Mouse (Mus musculus): ENCODE data around the gene Mgat5.

Gene Mgat5

DNA sequence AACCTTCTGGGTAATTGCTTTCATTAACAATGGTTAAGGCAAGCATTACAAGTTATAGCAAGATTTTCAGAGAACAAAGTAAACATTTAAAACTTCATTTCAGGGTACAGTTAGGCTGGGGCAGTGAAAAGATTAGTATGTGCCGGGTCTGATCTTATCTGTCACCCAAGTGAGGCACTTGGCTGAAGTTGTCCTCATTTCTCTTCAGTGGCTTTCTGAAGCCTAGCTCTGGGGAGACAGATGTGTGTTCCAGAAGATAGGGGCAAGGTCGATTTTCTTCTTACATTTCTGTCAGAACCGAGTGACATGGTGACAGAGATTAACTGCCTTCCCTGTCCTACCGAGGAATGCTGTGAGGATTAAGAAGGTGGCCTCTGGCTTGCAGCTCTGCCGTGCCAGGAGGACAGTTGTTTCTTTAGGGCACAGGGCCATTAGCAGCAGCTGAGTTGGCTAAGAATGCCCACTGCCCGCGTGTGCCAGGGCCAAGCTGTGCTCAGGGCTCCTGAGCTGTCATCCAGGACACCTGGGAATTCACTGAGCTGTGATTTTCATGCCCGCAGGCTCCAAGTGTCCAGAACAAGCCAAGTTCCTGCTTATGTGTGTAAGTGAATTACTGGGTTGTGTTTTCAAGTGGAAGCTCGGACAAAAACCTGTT is 134.1 kb downstream of the Mgat5 start:
- no peak for DNase-seq (ENCODE audit: low spot score)

DNA sequence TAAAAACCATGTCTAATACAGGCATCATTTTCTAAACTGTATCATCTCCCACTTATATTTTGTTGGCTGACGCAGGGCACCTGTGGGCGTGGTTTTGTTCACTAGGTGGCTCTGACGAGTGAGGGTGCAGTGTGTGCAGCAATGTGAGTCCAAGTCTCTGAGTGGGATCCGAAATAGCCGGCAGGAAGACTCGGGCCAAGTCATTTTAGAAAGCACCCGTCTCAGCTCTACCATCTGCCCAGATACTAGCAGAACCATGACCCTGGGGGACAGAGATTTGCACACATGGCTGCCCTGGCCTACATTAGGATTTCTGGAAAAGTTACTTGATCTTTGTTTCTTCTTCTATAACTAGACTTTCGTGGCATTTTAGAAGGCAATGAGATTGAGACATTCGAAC is 135.5 kb downstream of the Mgat5 start:
- DNase-seq (ENCODE audit: low spot score), result no peak

DNA sequence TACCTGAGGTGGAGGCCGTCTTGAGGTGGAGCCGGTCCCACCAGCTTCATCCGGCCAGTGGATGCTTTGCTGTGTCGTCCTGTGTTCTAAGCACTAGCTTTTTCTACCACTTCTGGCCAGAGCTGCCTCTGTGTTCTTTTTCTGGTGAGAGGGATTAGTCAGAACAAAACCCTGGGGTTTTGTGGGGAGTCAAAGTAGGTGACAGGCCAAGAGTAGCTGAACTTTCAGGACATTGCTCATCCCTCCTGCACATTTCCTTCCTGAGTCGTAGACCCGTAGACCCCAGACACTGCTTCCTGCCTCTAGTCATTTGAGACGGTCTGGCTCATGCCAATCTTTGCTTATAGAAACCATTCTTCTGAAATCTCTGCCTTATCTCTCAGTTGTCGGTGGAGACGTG is 140.1 kb downstream of the Mgat5 start:
- no peak for DNase-seq (ENCODE audit: low spot score)

DNA sequence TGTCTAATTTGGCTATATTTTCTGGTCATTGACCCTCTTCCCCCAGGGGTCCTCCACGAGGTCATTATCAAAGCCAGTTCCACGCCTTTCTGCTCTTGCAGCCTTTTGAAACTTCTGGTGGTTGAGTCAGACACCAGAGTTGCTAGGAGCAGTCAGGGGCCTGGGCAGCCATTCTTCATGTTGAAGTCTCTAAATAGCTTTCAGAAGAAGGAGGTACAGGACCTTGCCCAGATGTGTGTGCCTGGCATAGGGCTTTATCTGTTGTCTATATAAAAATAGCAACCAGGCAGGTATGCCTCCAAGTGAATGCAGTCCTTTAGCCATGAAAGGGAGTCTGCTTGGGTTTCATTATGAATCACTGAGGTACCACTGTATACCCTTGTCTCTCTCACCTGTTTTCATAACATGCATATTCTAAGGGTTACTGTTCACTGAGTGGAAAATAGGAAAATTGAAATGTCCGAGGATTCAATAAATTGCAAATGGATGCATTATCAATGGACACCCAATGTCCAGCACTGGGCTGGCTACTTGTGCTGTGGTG is 141.9 kb downstream of the Mgat5 start:
- no peak for DNase-seq (ENCODE audit: low spot score)

DNA sequence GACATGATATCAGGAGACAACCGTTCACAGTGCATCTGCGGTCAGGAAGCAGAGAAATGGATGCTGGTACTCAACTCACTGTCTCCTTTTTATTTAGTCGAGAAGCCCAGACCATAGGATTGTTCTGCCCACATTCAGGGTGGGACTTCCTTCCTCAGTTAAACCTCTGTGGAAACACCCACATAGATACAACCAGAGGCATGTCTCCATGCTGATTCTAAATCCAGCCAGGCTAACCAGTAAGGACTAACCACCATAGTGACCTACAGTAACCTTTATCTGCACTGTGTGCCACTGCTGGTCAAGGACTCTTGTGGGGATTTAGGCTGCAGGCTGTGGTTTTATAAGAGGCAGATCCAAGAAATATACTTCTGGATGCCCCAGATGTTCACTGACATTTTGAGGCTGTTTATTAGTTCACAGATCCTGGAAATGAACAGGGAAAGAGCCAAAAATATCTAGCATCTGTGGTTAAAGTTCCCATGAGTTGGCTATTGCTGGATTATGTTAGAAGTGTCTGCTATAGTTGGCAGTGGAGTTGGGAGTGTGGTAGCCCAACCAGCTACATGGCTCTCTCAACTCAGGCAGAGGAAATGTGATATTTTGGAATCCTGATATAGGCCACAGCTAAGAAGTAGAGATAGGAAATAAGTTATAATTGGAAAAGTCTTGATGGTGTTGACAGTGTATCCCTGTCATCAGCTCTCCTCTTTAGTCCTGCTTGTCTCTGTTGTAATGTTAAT is 143.2 kb downstream of the Mgat5 start:
- DNase-seq (ENCODE audit: low spot score), result no peak

DNA sequence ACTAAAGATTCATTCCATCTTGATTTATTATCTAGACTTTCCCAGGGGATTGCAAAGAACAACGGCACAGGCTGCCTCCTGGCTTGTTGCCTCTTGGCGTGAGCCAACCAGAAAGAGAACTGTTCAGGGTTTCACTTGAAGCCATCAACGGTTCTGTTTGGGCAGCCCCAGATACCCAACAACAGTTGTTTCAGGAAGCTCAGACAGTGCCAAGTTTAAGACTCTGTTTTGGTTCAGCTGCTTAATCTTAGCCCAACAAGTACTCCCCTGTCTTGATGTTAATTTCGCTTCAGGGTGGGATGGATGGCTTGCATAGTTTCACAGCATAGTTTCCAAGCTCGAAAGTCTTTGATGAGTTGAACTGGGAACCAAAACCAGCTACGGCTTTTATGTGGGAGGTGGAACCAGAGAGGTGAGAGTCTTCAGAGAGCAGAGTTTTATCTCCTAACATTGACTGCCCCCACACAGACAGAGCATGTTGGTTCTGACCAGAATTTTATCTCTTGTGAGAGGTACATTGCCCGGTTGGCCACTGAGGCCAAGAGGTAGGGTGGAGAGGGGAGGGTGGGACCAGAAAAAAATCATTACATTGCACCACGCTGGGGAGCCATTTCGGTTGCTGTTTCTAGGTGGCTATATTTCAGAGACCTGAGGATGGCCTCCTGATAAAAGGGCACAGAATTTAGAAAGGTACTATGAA is 144.0 kb downstream of the Mgat5 start:
- no peak for DNase-seq (ENCODE audit: low spot score)

DNA sequence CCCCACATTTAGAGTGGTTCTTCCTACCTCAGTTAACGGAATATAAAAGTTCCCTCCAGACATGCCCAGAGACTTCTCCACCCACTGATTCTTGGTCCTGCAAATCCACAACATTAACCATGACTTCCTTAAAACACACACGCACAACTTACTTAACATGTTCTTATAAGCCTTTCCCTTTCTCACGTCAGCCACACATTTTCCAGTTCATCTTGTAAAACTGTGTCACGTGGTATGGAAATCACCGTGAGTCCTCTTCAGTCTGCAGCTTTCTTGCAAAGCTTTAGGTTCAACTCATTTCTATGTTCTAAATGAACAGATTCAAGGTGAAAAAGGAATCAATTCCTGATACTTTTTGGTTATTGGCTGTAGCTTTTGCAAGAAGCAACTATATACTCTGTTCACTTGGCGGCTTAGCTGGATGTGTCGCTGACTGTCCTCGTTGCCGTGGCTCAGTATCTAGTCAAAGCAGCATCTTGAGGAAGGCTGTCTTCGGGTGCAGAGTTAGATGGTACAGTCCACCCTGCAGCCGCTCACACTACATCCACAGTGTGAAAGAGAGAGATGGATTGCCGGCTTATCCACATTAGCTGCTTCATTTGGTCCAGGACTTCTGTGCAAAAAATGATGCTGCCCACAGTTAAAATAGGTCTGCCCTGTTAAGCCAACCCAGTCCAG is 146.7 kb downstream of the Mgat5 start:
- DNase-seq (ENCODE audit: low spot score), result no peak

DNA sequence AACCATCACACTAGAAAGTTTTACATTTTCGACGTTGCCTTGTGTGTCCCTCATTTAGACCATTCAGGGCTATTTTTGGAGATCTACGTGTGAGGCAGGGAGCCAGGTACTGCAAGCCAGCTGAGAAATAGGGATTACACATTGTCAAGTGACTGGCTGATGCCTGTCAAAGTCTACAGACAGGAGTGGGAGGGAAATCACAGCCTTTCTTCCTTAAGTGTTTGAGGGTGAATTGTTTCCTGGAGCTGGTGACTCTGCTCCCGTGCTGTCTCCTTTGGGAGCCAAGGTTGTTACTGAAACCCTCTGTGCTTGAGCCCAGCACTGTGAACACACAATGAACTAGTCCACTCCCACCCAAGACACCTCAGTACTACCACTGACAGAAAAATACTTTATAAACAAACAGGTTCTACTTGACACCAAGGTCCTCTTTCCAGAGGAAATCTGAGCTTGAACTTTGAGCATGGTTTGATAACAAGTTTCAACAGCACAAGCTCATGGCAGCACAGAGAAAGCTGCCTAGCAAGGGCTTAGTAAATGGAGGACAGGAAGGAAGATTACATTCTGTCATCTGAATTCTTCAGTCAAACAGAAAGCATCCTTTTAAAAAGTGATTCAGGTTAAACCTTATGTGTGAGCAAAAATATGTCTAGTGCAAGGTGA is 147.4 kb downstream of the Mgat5 start:
- no peak for DNase-seq (ENCODE audit: low spot score)

DNA sequence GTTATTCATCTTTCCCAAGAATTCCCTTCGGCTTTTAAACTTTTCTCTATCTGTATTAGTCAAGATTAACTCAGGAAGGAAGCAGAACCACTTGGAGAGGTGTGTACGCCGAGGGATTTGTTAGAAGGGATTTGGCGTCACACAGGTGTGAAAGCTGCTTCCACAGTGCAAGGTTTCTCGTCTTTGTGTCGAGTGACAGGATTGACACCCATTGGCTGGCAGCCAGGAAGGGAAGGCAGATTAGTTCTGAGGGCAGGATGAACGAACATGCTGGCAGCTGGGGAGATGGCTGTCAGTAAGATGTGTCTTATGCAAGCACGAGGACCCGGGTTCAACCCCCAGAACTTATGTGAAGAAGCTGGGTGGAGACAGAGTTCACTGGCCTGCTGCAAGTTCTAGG is 148.6 kb downstream of the Mgat5 start:
- no peak for DNase-seq (ENCODE audit: low spot score)

DNA sequence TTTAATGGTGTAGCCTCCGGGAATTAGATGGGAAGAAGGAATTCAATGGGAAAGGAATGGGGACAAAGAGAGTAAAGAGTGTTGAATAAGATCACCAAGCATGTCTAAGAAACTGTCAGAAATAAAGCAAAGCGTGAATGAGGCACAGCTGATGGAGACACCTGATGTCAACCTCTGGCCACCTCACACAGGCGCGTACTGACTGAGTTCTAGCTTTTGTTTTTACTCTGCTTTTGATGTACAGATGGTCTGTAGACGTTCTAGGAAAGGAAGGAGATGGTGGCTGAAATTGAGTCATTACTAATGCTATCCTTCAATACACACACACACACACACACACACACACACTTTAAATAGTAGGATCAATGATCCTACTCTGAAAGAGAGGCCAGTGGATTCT is 149.3 kb downstream of the Mgat5 start:
- no peak for DNase-seq (ENCODE audit: low spot score)

DNA sequence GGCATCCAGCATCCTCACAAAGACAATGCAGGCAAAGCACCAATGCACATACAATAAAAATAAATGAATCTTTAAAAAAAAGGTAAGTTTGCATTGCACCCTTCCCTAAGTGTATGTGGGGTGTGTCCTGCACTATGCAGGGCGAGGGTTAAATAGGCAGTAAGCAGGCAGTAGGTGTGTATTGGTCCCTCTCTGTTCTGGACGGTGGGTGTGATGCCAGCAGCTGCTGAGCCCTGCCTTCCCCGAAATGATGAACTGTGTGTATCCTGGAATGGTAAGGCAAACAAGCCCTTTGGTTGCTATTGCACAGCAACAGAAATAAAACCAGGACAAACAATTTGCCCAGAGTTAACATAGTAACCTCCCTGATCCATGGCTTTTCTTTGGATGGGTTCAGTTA is 150.2 kb downstream of the Mgat5 start:
- no peak for DNase-seq (ENCODE audit: low spot score)

DNA sequence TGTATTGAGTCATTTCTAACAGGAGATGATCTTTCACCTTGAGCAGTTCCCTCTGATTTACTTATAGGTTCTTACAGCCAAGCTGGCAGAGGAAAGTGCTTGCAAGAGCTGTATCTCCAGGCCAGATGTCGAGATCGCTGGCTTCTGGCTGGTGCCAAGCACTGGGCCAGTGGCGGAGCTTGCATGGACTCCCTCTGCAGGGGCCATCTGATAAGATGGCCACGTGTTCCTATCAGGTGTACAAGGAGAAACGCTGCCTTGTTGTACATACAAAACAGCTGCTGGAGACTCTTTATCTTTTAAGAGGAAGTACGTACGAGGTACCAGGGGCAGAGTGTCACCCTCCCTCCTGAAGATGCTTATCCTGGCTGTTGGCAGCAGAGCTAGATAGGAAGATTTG is 158.8 kb downstream of the Mgat5 start:
- DNase-seq (ENCODE audit: low spot score), result no peak

DNA sequence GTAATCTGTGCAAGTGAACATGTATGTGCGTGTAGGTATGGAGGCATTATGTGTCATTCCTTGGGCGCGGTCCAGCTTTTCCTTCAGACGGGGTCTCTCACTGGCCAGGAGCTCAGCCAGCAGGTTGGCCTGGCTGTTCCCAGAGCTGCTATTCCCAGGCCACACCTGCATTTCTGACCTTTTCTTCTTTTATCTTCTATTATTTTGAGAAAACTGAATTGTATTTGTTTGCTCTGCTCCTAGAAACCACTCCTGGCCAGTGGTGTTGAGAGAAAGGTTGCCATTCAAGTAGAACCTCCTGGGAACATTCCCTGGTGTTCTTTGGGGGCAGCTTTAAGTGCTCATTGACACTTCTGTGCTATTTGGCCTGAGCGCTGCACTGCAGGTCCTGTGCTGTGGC is 160.9 kb downstream of the Mgat5 start:
- no peak for DNase-seq (ENCODE audit: low spot score)

DNA sequence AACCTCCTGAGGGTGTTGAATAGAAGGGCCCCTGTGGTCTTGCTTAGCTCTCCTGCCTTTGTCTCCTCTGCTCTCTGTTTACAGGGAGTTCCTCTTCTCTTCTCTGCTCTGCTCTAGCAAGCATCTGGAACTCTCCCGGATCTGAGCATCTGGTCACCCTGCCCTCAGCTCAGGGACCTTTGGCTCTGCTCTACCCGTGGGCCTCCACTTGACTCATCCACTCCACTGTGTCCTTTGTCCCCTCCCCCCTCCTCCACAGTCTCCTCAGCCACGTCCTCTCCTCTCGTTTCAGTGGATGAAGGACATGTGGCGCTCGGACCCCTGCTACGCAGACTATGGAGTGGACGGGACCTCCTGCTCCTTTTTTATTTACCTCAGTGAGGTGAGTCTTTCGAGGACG is 161.3 kb downstream of the Mgat5 start:
- no peak for DNase-seq (ENCODE audit: low spot score)

DNA sequence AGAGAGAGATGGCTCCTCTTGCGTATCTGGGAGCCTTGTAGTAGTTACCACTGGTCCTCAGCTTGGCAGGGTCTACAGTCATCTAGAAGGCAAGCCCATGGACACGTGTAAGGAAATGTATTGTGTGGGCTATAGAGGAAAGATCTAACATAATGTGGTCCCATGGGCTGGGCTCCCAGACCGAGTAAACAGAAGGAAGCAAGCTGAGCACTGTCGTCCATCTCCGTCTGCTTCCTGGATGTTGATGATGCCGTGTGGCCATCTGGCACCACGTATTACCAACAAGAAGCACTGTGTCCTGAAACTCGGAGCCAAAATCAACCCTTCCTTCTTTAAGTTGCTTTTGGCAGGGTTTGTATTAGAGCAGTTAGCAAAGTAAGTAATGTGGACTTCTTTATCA is 163.7 kb downstream of the Mgat5 start:
- DNase-seq (ENCODE audit: low spot score), result no peak

DNA sequence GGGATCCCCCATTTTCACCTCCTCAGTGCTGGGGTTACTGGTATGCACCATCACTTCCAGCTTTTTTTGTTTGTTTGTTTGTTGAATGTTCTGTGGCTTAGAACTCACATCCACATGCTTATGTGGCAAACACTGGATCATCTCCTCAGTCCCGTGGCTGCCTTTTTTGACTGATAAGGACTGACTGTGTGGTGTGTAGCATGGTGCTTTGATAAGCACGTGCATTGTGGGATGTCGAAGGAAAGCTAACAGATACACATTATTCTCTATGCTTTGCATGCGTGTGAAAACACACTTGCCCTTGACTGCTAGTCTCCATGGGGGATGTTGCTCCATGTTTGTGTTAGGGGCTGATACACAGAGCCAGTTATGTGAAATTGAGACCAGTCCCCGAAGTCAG is 164.7 kb downstream of the Mgat5 start:
- no peak for DNase-seq (ENCODE audit: low spot score)

DNA sequence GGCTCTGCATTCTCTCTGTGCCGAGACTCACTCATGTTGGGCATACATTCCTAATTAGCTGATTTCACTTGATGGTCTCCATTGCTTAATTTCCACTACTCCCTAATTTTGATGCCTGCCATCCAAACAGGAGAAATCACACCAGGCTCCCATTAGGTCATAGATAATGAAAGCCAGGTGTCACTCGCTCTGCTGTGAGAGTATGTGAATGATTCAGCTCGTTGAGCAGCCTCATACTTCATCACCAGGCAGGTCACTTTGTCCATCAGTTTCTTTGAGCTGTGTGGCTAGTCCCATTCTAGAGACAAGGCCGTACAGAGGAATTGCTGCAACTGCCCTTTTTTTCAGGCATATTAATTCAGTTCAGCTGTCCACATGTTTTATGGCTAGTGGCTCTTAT is 167.3 kb downstream of the Mgat5 start:
- DNase-seq (ENCODE audit: low spot score), result no peak

DNA sequence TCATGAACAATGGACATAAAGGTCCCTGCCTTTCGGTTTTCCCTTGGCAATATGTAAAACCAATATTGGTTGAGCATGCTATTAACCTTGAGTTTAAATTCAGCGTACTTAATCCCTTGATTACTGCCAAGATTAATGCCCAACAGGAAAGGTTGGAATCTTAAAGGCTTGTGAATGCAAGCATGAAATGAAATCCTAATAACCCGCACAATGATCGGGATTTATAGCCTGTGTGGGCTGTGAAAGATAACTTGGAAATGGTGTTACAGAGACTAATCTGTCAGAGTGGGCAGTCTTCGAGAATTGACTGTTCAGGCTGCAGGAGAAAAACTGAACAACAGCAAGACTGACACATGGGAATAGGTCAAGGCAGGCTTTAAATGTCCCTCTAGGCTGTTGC is 168.7 kb downstream of the Mgat5 start:
- DNase-seq (ENCODE audit: low spot score), result no peak

DNA sequence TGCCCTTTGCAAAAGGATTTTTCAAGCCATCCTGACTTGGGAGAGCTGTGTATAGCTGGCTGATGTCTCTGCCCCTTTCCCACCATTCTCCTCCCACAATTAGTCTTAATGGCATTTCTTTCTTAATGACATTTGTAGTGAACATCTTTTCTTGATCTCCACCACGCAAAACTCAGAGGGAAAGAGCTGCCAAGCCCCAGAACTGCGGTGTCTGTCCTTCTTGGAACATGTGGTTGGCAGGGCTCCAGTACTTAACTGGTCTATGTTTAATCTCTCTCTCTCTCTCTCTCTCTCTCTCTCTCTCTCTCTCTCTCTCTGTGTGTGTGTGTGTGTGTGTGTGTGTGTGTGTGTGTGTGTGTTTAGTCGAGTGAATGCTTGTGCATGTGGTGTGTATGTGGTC is 169.3 kb downstream of the Mgat5 start:
- no peak for DNase-seq (ENCODE audit: low spot score)

DNA sequence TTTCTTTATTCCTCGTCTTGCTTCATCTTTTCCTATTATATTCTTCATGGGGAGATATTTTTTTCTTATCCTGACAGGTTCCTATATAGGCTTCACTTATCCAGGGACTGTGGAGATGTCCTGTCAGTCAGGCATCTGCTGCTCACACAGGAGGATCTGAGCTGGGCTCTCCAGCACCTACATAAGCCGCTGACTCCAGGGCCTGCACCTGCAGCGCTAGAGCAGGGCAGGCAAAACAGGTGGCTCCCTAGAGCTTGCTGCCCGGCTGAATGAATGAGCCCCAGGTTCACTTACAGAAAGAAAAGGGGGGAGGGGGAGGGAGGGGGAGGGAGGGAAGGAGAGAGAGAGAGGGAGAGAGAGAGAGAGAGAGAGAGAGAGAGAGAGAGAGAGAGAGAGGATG is 175.3 kb downstream of the Mgat5 start:
- DNase-seq (ENCODE audit: low spot score), result no peak

DNA sequence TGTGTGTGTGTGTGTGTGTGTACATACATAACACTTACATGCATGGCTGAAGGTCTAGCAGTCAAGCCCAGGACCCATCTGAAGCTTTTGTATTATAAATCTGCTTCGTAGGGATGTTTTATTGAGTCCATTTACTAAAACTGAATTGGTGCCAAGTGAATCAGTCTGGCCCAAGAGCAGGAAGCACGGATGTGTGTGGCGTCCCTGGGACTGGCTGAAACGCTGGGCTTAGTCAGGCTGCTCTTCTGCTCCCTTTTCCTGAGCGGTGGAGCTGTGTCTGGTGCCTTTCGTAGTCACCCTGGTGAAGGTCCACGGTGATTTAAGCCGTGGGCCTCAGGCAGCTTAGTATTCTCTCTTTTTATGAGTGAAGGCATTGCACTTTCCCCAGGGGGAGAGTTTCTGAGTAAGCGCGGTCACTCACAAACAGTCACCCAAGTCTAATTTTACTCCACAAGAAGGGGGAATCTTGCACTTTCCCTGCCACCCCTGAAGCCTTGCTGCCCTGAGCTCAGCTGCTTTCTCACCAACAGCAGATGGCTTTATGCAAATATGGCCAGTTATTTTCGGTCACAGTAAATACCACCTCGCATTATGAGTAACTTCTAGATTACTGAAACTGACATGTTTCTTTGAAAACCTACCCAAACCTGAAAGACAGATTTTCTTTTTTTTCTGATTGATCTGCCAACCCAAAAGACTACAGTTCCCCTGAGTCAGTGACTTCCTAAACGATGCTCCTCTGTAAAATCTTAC is 176.1 kb downstream of the Mgat5 start:
- no peak for DNase-seq (ENCODE audit: low spot score)

Measured in embryo, embryonic 10 days (tissue).